Mouse (Mus musculus) stomach, embryonic 16.5 days (tissue): ENCODE data around the gene Dnajc13. TPM values are rescaled to one million over a fixed set of nuclear protein-coding genes. Genes with fewer than 3 reads are reported as not detected.

Experiments
- ATAC-seq: fragments of 200-750 bp; cut with Nextera tagmentation; 2 replicates; pipeline ENCODE4 v1.8.0; 2017; ENCODE audit warnings: moderate number of reproducible peaks, moderate TSS enrichment; ENCODE audit not compliant: insufficient read depth, low FRiP score
- H3K27ac ChIP-seq: fragments of 300-500 bp; sonication (generic); 2 replicates; pipeline ENCODE4 v1.5.1; 2014; ENCODE audit warnings: low read length
- H3K27me3 ChIP-seq: fragments of 300-500 bp; sonication (generic); 2 replicates; pipeline ENCODE4 v1.6.1; 2014; ENCODE audit warnings: low read length, control low read depth, mixed read lengths; ENCODE audit not compliant: control insufficient read depth, insufficient read depth
- H3K36me3 ChIP-seq: fragments of 300-500 bp; sonication (generic); 2 replicates; pipeline ENCODE4 v1.6.1; 2014; ENCODE audit warnings: low read length; ENCODE audit not compliant: control insufficient read depth, insufficient read depth
- H3K4me1 ChIP-seq: fragments of 300-500 bp; sonication (generic); 2 replicates; pipeline ENCODE4 v1.6.1; 2014; ENCODE audit warnings: low read length, control low read depth, mixed read lengths; ENCODE audit not compliant: control insufficient read depth, insufficient read depth
- H3K4me2 ChIP-seq: fragments of 300-500 bp; sonication (generic); 2 replicates; pipeline ENCODE4 v1.6.1; 2014; ENCODE audit warnings: low read depth, low read length, mixed read lengths
- H3K4me3 ChIP-seq: fragments of 300-500 bp; sonication (generic); replicated peaks from 2 replicates; pipeline ENCODE4 v1.5.1; 2014; ENCODE audit warnings: mild to moderate bottlenecking, low read length
- H3K9ac ChIP-seq: fragments of 300-500 bp; sonication (generic); 2 replicates; pipeline ENCODE4 v1.6.1; 2014; ENCODE audit warnings: low read length
- H3K9me3 ChIP-seq: fragments of 300-500 bp; sonication (generic); replicated peaks from 2 replicates; pipeline ENCODE4 v1.6.1; 2016; ENCODE audit warnings: low read length, control low read depth; ENCODE audit not compliant: control insufficient read depth
- WGBS: fragments of 180-500 bp; shearing (Covaris S2); extraction: QIAGEN DNeasy Blood & Tissue Kit; methylation state at CpG from one replicate; pipeline ENCODE4 v1.1.7; 2014; 5-methylcytosine and 5-hydroxymethylcytosine counted together
- polyA plus RNA-seq: library from polyadenylated mRNA; unstranded; fragments of >200 nt; fragmentation: Nextera tagmentation; extraction: Ambion mirVana; gene quantifications from 2 replicates; pipeline ENCODE4 v1.2.1, GENCODE M21; 2015

The Dnajc13 gene
- polyA plus RNA-seq, 1 experiment from 2014 or later = 19.8 TPM

DNA sequence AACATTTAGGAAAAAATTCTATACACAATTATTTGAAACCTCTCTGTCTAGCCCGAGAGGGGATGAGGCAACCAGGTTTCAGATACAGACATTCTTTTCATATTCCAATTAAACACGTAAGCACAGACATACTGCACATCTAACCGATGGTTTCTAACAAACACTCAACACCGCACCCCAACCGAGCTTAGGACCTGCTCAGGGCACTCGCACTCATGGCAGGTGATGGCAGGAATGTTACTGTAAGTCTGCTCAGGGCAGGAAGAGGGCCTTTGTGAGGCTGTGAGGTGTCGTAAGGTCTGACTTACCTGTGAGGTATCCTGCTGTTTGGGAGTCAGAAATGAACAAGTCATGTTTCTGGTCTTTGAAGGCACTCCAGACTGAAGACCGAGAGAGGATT lies 106.2 kb downstream of the Dnajc13 start:
- Histone ChIP-seq H3K9me3 (no peaks in the 10 kb centered on the region), H3K4me2 (no peak overlapping the region), H3K27me3 (no peaks in the 10 kb centered on the region), H3K4me1 (no peaks in the 10 kb centered on the region), H3K4me3 (no peak overlapping the region), H3K36me3 (peaks cover 46% of the 10 kb centered on the region), H3K27ac (no peak overlapping the region), H3K9ac (no peak overlapping the region)
- WGBS = 92% methylated on average over 8 of the region's 8 CpGs
- no peak for ATAC-seq

DNA sequence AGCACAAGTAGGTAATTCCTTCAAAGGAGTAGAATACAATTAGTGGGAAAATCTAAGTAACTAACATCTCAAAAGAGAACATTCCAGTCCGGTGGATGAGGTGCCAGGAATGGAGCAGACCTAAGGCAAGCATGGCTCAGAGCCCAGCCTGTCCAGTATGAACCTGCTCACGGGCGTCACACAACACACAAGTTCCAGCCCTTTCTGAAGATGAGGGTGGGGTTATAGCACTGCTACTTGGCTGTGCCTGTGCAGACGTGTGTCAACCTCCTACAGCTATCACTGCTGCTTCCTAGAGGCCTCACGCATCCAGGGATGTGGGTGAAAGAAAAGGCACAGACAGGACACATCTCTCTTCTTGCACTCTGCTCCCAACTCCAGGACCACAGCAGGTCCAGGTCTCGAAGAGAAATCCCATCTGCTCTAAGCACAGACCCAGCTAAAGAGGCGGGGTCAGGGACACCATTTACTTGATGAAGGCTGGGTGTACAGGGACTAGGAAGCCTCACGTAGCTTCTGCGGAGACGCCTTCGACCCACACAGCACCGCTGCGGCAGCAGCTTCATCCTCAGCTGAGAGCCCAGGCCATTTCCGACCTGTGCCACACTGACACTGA lies 107.5 kb downstream of the Dnajc13 start:
- H3K4me3 ChIP-seq = no peak overlapping the region
- no peaks in the 10 kb centered on the region for H3K4me1 ChIP-seq
- H3K4me2 ChIP-seq = no peak overlapping the region
- H3K27me3 ChIP-seq = no peaks in the 10 kb centered on the region
- H3K27ac ChIP-seq = peak overlapping the region; percentile 51; the same call in 1 of the 2 replicates
- no peaks in the 10 kb centered on the region for H3K9me3 ChIP-seq
- ATAC-seq = peak; percentile 77; the same call in 1 of the 2 replicates
- 92% methylated on average over 14 of the region's 14 CpGs for WGBS
- no peak overlapping the region for H3K9ac ChIP-seq
- H3K36me3 ChIP-seq = peaks cover 47% of the 10 kb centered on the region

- Histone ChIP-seq H3K36me3 (peaks cover 30% of the 10 kb centered on the region; the same call in 1 of the 2 replicates), H3K4me1 (no peaks in the 10 kb centered on the region), H3K4me2 (no peak overlapping the region), H3K4me3 (no peak overlapping the region), H3K9ac (no peak overlapping the region), H3K27ac (no peak overlapping the region), H3K9me3 (no peaks in the 10 kb centered on the region), H3K27me3 (no peaks in the 10 kb centered on the region)
- no peak for ATAC-seq
- 91% methylated on average over 7 of the region's 7 CpGs for WGBS
These were observed 110.6 kb downstream of the Dnajc13 start for GRCm38 (mm10) chr9:104152121-104152520.

DNA sequence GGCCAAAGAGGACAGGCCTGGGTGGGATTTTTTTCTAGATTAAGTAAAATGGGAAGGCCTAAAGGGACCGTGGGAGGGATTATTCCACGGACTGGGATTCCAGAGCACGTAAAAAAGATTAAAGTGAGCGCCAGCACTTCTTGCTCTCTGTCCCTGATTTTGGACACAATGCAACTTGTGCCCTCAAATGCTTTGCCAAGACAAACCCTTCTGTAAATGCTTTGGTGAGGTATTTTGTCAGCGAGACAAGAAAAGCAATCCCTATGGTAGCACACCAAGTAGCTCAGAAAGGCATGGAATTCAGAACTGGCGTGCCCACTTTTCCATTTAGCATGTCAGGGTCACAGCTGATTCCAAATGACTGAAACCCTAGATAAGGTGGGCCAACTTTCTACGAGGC lies 113.8 kb downstream of the Dnajc13 start:
- H3K4me1 ChIP-seq = no peaks in the 10 kb centered on the region
- H3K27ac ChIP-seq = no peak overlapping the region
- no peak overlapping the region for H3K4me2 ChIP-seq
- WGBS = 85% methylated on average over 7 of the region's 7 CpGs
- no peak overlapping the region for H3K9ac ChIP-seq
- H3K9me3 ChIP-seq = no peaks in the 10 kb centered on the region
- no peak overlapping the region for H3K4me3 ChIP-seq
- no peaks in the 10 kb centered on the region for H3K27me3 ChIP-seq
- peaks cover 10% of the 10 kb centered on the region; the same call in 1 of the 2 replicates for H3K36me3 ChIP-seq
- ATAC-seq = no peak

DNA sequence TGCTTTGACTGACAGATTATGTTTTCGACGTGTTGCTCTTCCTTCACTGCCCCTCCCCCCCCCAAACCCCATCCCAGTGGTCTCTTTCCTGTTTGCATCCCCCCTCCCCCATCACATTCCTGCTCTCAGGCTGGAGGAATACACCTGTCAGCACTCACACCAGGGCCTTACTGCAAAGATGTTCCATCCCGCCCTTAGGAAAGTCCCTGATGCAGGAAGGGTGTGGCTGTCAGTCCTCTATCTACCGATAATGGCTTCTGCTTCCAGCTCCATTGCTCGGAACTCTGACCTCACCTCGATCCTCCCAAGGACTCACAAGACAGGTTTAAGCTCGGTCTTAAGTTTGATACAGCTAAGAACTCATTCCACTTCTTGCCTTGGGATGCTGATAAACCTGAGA lies 116.0 kb downstream of the Dnajc13 start:
- H3K9me3 ChIP-seq = no peaks in the 10 kb centered on the region
- H3K4me2 ChIP-seq = no peak overlapping the region
- ATAC-seq = no peak
- H3K36me3 ChIP-seq = peaks cover 7% of the 10 kb centered on the region; the same call in 1 of the 2 replicates
- H3K27ac ChIP-seq = no peak overlapping the region
- H3K4me1 ChIP-seq = no peaks in the 10 kb centered on the region
- 73% methylated on average over 7 of the region's 7 CpGs for WGBS
- no peak overlapping the region for H3K4me3 ChIP-seq
- no peaks in the 10 kb centered on the region for H3K27me3 ChIP-seq
- no peak overlapping the region for H3K9ac ChIP-seq

GRCm38 (mm10) chr9:104144314-104144996 lies 118.3 kb downstream of the Dnajc13 start:
- WGBS = 84% methylated on average over 8 of the region's 8 CpGs
- Histone ChIP-seq H3K4me3 (no peak overlapping the region), H3K4me1 (no peaks in the 10 kb centered on the region), H3K27ac (no peak overlapping the region), H3K36me3 (no peaks in the 10 kb centered on the region), H3K4me2 (no peak overlapping the region), H3K27me3 (no peaks in the 10 kb centered on the region), H3K9ac (no peak overlapping the region), H3K9me3 (no peaks in the 10 kb centered on the region)
- no peak for ATAC-seq

DNA sequence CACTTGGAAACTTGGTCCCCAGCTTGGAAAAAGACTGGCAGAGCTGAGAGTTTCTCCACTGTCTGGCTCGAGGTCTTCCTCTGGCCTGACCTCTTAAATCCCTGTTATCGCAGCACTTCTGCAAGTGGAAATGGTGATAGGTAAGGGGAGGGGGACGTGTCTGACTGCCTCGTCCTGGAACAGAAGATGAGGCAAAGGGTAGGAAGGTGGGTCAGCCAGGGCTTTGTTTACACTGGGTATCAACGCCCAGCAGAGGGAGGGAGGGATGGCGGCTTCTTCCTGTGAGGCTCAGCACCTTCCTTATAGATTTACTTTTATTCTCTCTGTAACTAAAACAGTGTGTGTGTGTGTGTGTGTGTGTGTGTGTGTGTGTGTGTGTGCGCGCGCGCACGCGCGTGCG lies 119.9 kb downstream of the Dnajc13 start:
- 63% methylated on average over 14 of the region's 14 CpGs for WGBS
- ATAC-seq = no peak
- Histone ChIP-seq H3K9me3 (no peaks in the 10 kb centered on the region), H3K9ac (no peak overlapping the region), H3K36me3 (no peaks in the 10 kb centered on the region), H3K27ac (no peak overlapping the region), H3K4me3 (no peak overlapping the region), H3K27me3 (no peaks in the 10 kb centered on the region), H3K4me2 (no peak overlapping the region), H3K4me1 (no peaks in the 10 kb centered on the region)

DNA sequence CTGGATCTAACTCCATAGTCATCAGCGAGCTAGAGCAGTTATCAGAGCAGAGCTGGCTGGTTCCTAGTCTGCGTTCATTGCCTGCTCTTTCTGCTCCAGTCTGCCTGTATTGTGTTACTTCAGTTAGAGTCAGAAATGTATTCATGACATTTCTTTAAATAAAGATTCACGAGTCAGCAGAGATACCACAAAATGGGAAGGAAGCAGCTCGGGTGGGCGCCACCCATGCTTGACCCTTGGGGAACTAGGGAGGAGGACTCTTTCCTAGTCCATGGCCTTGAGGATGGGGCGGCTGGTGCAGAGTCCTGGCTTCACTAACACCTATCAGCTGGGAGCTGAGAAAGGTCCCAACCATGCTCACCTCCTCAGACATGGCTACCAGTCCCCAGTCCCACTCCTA lies 122.4 kb downstream of the Dnajc13 start:
- WGBS = 83% methylated on average over 6 of the region's 6 CpGs
- Histone ChIP-seq H3K4me2 (no peak overlapping the region), H3K4me3 (no peak overlapping the region), H3K4me1 (no peaks in the 10 kb centered on the region), H3K9ac (no peak overlapping the region), H3K9me3 (no peaks in the 10 kb centered on the region), H3K27ac (no peak overlapping the region), H3K27me3 (no peaks in the 10 kb centered on the region), H3K36me3 (no peaks in the 10 kb centered on the region)
- no peak for ATAC-seq

DNA sequence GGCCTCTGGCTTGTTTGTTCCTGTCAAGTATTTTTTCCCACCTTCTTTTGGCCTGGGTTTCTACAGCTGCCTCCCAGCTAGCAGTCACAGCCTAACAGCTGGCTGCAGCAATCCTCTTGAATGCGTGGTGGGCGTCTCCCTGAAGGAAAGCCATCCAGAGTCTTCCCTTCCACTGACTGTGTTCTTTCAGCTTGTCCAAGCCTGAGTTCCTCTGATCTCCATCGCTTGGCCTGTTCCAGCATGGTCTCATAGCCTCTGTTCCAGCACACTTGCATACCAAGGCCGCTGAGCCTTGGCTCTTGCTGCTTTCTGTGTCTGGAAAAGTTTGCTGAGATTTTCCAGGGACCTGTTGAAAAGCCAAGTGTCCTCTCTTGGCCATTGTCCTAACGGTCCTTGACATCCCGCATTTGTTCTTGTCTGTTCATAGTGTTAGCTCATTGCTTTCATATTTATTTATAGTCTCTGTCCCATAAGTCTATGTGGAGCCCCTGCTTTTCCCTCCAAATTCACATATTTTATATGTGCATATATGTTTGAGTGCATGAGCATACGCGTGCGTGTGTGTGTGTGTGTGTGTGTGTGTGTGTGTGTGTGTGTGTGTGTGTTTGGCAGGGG lies 132.5 kb downstream of the Dnajc13 start:
- Histone ChIP-seq H3K36me3 (no peaks in the 10 kb centered on the region), H3K4me2 (no peak overlapping the region), H3K4me3 (no peak overlapping the region), H3K27me3 (no peaks in the 10 kb centered on the region), H3K9ac (no peak overlapping the region), H3K9me3 (no peaks in the 10 kb centered on the region), H3K4me1 (peaks cover 6% of the 10 kb centered on the region; the same call in 1 of the 2 replicates), H3K27ac (peak overlapping the region; percentile 75; the same call in 1 of the 2 replicates)
- WGBS = 59% methylated on average over 9 of the region's 9 CpGs
- ATAC-seq = peak; percentile 88
